Mouse (Mus musculus): ENCODE measurements around the gene Tmem206.
A peak's percentile ranks its signal among the peaks of the same experiment; 100 is the strongest.

Gene Tmem206

DNA sequence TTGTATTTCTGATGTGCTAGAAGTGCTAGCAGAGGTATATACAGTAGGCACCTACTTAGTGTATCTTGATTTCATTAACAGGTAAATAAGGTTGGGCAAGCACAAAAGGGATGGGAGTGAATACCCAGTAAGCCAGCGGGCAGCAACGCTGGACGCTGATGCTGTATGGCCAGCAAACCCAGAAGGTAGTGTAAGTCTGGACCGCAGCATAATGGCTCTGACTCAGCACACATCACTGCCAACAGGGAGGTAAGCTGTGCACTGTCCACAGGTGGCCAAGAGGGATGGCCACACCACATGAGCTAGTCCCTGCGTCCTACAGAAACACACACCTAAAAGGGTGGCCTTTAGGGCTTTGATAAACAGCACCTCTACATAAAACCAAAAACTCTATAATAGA lies 24.6 kb downstream of the Tmem206 start:
- DNase-seq (ENCODE audit: low read depth, low spot score), result no peak

GRCm38 (mm10) chr1:191352786-191353488 lies 27.2 kb downstream of the Tmem206 start:
- no peak for DNase-seq (ENCODE audit: low read depth, low spot score)

DNA sequence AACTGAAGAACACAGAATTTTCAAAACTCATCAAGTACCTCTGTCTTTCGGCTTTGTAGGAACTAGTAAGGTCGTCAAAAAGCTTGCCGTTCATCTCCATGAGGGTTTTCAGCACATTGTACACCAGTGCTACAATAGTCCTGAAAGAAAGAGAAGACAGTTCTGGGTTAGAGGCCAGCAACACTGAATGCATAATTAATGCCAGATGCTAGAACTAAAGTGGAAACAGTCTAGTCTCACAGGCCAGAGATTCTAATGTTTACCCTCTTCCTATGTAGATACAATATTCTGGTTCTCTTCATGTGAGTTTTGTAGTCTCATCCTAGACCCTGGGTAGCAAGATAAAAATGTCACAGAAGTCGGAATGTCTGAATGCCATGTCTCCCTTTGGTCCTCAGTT lies 28.1 kb downstream of the Tmem206 start:
- DNase-seq (ENCODE audit: low read depth, low spot score), result no peak

DNA sequence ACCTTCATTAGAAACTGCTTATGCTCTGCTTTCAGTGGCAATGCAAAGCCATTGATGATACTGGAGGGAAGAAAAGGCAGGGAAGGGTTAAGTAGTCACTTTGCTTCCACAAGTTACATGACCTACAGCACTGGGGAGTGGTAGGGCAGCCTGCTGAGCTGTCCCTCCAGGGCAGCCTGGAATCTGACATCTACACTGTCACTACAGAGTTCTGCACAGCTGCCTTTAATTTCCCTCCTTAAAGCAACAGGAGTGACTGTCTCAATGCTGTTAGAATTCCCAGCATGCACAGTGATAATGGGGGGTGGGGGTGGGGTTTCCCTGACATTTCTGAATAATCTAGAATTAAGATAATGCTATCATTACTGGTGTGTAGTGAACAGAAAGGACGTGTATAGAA lies 31.2 kb downstream of the Tmem206 start:
- no peak for DNase-seq (ENCODE audit: low read depth, low spot score)

DNA sequence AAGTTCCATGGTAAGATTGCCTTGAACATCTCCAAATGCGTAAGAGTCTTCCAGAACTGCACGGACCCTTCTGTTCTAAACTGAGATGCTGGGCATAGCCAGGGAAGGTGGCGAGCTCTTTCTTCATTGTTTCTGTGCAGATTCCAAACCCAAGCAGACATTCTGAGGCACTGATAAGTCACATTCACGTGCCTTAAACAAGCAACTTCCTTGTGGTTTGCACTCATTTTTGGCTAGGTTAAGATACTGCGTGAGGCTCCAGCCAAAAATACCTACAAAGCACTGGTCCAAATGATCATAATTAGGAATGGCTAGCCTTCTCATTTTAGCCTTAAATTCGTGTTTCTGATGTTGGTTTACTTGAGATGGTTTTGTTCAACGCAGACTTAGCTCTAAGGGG lies 33.8 kb downstream of the Tmem206 start:
- no peak for DNase-seq (ENCODE audit: low read depth, low spot score)

DNA sequence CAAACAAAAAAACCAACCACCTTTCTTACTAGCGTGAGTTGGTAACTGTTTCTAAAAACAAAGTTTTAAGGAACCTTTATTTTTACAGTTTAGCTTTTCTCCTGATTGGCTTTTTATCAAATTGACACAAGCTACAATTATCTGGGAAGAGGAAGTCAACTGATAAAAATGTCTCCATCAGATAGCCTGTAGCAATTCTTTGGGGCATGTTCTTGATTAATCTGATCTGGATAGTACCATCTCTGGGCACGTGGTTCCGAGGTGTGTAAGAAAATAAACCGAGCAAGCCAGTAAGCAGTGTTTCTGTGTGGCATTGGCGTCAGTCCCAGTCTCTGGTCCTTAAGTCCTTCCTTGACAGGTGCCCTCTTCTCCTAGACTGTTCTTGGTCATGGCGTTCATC lies 36.7 kb downstream of the Tmem206 start:
- no peak for DNase-seq (ENCODE audit: low read depth, low spot score)

GRCm38 (mm10) chr1:191364477-191364876 lies 38.8 kb downstream of the Tmem206 start:
- DNase-seq (ENCODE audit: low read depth, low spot score), result peak; percentile 53

DNA sequence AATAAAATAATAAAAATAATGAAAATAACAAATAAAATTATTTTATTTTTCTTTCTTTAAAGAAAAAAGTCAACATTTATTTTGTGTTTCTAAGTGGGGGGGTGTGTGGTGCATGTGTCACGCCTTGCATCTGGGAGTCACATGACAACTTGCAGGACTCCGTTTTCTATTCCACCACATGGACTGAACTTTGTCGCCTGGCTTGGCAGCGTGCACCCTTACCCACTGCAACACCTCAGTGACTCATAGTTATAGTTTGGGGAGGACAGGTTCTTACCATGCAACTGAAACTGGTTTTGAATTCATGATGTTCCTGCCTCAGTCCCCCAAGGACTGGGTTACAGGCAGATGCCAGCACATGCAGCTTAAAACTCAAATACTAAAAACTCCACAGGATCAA lies 42.5 kb downstream of the Tmem206 start:
- no peak for DNase-seq (ENCODE audit: low read depth, low spot score)

GRCm38 (mm10) chr1:191369140-191369539 lies 43.4 kb downstream of the Tmem206 start:
- no peak for DNase-seq (ENCODE audit: low read depth, low spot score)

- no peak for DNase-seq (ENCODE audit: low read depth, low spot score)
Observed at GRCm38 (mm10) chr1:191374993-191375643, 49.4 kb downstream of the Tmem206 start.

DNA sequence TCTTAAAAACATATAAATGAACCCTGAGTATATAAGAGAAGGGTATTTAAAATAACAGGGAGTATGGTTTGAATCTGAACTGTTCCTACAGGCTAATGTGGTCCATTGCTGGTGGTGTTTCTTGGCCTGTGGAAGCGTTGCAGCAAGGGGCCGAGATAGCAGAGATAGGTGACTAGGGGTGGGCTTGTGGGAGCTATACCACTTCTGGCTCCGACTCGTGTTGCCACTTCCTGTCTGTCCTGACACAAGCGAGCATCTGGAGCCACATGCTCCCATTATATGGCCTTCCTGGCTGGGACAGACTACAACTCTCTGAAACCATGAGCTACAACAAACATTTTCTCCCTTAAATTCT lies 49.9 kb downstream of the Tmem206 start:
- no peak for DNase-seq (ENCODE audit: low read depth, low spot score)

DNA sequence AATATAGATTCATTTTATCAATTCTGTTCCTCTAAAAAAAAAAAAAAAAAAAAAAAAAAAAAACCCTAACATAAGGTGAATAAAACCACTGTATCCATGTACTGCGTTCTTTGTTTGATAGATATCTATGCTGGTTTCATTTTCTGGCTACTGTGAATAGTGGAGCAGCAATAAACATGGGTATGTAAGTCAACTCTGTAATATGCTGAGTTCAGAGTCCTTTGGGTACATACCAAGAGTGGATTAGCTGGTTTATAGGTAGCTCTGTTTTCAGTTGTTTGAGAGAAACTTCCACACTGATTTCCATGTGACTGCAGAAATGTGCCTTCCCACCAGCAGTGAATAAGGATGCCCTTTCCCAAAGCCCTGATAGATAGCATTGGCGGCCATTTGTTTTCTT lies 52.4 kb downstream of the Tmem206 start:
- no peak for DNase-seq (ENCODE audit: low read depth, low spot score)

DNA sequence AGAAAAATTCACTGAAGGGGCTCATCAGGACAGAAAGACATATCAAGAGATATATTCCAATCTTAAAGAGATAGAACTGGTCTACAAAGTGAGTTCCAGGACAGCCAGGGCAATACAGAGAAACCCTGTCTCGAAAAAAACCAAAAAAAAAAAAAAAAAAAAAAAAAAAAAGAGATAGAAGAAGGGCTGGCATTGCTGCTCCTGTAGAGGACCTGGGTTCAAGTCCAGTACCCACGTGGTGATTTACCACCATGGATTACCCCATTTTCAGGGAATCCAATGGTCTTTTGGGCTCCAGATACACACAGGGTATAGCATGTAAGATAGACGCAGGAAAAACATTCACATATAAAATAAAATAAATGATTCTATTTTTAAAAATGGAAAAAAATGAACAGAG lies 55.1 kb downstream of the Tmem206 start:
- DNase-seq (ENCODE audit: low read depth, low spot score), result no peak

GRCm38 (mm10) chr1:191381955-191382736 lies 56.4 kb downstream of the Tmem206 start:
- no peak for DNase-seq (ENCODE audit: low read depth, low spot score)

- DNase-seq (ENCODE audit: low read depth, low spot score), result no peak
Observed at GRCm38 (mm10) chr1:191384786-191385430, 59.2 kb downstream of the Tmem206 start.

- no peak for DNase-seq (ENCODE audit: low read depth, low spot score)
Observed at GRCm38 (mm10) chr1:191391311-191391710, 65.6 kb downstream of the Tmem206 start.

- DNase-seq (ENCODE audit: low read depth, low spot score), result no peak
Observed at GRCm38 (mm10) chr1:191393536-191393935, 67.8 kb downstream of the Tmem206 start.

DNA sequence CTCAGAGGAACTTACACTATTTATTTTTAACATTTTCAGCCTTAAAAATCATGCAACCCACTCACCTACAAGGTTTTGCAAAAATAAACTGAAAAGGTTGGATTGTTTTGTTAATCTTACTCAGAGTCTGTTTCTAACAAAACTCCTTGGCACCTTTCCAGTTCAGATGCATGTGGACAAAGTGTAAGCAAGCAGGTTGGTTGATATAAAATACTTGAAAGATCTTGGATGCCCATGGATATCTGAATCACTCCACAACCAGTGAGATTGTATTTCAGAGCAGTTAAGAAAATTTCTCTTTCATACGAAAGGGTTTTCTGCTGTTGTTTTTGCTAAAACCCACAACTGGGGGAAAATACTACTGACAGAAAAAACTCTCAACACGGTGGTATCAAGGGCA lies 68.4 kb downstream of the Tmem206 start:
- DNase-seq (ENCODE audit: low read depth, low spot score), result no peak

DNA sequence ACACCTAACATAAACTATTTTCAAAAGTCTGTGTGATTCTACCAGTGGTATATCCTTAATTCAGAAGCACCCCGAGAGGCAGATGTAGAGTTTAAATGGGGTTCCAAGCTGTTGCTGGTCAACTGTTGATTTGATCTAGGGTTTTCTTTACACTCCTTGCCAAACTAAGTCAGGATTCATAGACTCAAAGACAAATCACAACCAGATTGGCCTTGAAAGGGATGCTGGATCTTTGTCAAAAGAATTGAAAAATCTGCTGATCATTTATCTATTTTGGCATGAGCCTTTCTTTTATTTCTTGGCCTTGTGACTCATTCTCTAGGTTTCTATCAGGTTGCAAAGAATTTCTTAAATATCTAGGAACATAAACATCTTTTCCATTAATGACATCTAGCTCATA lies 69.5 kb downstream of the Tmem206 start:
- DNase-seq (ENCODE audit: low read depth, low spot score), result no peak

- DNase-seq (ENCODE audit: low read depth, low spot score), result peak; percentile 36
Observed at GRCm38 (mm10) chr1:191395871-191396433, 70.2 kb downstream of the Tmem206 start.

DNA sequence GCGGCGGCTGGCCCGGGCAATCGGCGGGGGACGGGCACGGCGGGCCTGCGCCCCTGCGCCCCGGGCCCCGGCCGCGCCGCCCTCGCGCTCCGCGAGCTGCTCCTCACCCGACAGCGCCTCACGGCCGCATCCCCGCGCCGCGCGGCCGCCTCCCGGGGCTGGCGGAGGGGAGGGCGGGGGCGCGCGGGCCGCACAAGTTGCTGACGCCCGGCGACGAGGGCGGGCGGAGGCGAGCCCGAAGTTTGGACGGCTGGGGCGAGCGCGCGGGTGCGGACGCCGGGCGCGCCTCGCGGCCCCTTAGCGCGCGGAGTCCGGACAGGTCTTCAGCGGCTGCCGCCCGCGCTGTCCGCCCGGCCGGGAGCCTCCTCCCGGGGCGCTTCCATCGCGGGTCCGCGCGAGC lies 70.7 kb downstream of the Tmem206 start:
- DNase-seq (ENCODE audit: low read depth, low spot score), result peak; percentile 56

All from c-Kit-negative CD71-positive TER-119-positive erythroid progenitor cells, embryonic 14.5 days (primary cell).